Mouse (Mus musculus): ENCODE measurements around the gene Erbb2.

DNA sequence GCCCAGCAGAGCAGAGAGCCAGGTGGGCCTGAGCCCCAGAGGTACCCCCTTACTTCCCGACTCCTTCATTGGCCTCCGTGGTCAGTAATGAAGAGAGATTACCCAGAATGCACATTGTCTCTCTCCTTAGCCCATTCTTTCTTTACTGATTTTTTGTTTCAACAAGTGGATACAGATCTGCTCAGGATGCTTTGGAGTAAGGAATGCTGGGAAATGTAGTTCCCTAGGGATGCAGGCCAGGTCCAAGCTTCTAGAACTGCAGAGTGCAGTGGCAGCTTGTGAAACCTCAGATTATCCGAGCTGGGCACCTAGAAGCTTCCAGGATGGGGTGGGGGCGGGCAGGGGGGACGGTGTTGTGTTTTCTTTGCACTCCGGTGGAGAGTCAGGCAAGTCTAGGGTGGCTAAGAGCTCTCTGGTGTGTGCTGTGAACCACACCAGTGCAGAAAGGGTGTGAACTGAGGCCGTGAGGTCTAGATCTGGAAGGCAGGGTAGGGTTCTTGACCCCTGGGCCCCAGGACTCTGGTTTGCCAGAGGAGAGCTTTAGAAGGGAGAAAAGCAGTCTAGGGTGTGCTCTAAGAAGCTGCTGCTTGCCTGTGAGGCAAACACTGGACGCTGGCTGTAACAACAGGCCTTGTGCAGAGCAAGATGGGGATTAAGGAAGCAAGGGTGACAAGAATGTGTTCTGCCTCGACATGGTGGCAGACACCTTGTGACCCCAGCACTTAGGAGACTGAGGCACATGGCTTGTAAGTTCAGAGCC is 19.7 kb downstream of the Erbb2 start:
- TF ChIP-seq CTCF (IDR thresholded peaks at IDR 0.05; ENCODE audit: low read depth) (no peak), EP300 (IDR thresholded peaks at IDR 0.05; ENCODE audit: low read depth) (no peak)

All from liver, postnatal 0 days (tissue).